ENCODE assay signal across 23 mouse cellular contexts in genomic region chr1:190930181-190930580, GRCm38 (mm10). TPM values are rescaled to one million over a fixed set of nuclear protein-coding genes. Genes with fewer than 3 reads are reported as not detected.
DNase-seq lines count a peak whose midpoint lies in the region; ATAC-seq lines count a peak whose summit lies in the region.
"Had no signal": no experiment of that assay in that cellular context is flagged by ENCODE, and none has a peak within 500 bp of the region (broad histone marks: within the 10 kb centered on the region; RNA-seq: fewer than 3 reads in every experiment).

No protein-coding gene starts in this region.

- no peak overlapping the region for H3K4me2 ChIP-seq in heart, embryonic 13.5 days
- H3K4me2 ChIP-seq in midbrain, embryonic 11.5 days: no peak overlapping the region
- peak overlapping the region; percentile 48 for H3K4me2 ChIP-seq in intestine, embryonic 16.5 days (ENCODE audit: low read depth, low read length)
- no peak overlapping the region for H3K4me2 ChIP-seq in stomach, embryonic 15.5 days

- no peaks in the 10 kb centered on the region for H3K9me3 ChIP-seq in heart, embryonic 13.5 days
- no peaks in the 10 kb centered on the region for H3K9me3 ChIP-seq in midbrain, embryonic 11.5 days (ENCODE audit: control insufficient read depth, low read length)
- H3K9me3 ChIP-seq in midbrain, embryonic 10.5 days (replicated peaks): no peaks in the 10 kb centered on the region
- H3K9me3 ChIP-seq in intestine, embryonic 16.5 days (ENCODE audit: control insufficient read depth, low read length): no peaks in the 10 kb centered on the region
- no peaks in the 10 kb centered on the region for H3K9me3 ChIP-seq in stomach, embryonic 15.5 days
- H3K9me3 ChIP-seq: embryonic facial prominence, embryonic 15.5 days; midbrain, embryonic 12.5 days had no signal

- ATAC-seq in heart, embryonic 13.5 days (ENCODE audit: extremely low read depth, insufficient number of reproducible peaks, low FRiP score, low TSS enrichment): no peak
- no peak for ATAC-seq in midbrain, embryonic 11.5 days (ENCODE audit: low FRiP score)
- no peak for ATAC-seq in intestine, embryonic 16.5 days
- ATAC-seq in stomach, embryonic 15.5 days (ENCODE audit: insufficient read depth, low FRiP score, low read depth): no peak
- ATAC-seq: forebrain, embryonic 14.5 days; hindbrain, embryonic 16.5 days had no signal

- no peak for DNase-seq in heart, postnatal 10 days
- peak; percentile 79 for DNase-seq in midbrain, embryonic 11.5 days (ENCODE audit: low spot score, missing footprints)
- no peak for DNase-seq in midbrain, embryonic 10.5 days (ENCODE audit: low spot score)
- no peak for DNase-seq in retina, embryonic 14.5 days (ENCODE audit: low spot score)
- no peak for DNase-seq in cerebellum, postnatal 14 days
- DNase-seq: adrenal gland, postnatal 36 days; cerebellum, adult 8-10 months; heart, postnatal 4 days; kidney, adult 9 months; kidney, postnatal 36 days; layer of hippocampus, adult 9-11 months; liver; lung, postnatal 10 days; right cerebral cortex, adult 18-20 months; spleen, adult 18-20 months; thymus, postnatal 14 days had no signal

- H3K4me1 ChIP-seq in heart, embryonic 13.5 days: peaks cover 22% of the 10 kb centered on the region
- peaks cover 9% of the 10 kb centered on the region for H3K4me1 ChIP-seq in midbrain, embryonic 11.5 days (ENCODE audit: control insufficient read depth, insufficient read depth, low read length)
- peaks cover 18% of the 10 kb centered on the region for H3K4me1 ChIP-seq in midbrain, embryonic 10.5 days
- H3K4me1 ChIP-seq in intestine, embryonic 16.5 days (ENCODE audit: control insufficient read depth, insufficient read depth, low read length): peaks cover 19% of the 10 kb centered on the region
- peaks cover 5% of the 10 kb centered on the region for H3K4me1 ChIP-seq in stomach, embryonic 15.5 days

- no peak overlapping the region for H3K4me3 ChIP-seq in heart, embryonic 13.5 days
- H3K4me3 ChIP-seq in midbrain, embryonic 11.5 days (ENCODE audit: low read depth, low read length): no peak overlapping the region
- H3K4me3 ChIP-seq in midbrain, embryonic 10.5 days: no peak overlapping the region
- H3K4me3 ChIP-seq in intestine, embryonic 16.5 days (ENCODE audit: low read length): peak overlapping the region; percentile 9; the same call in 1 of the 2 replicates
- no peak overlapping the region for H3K4me3 ChIP-seq in stomach, embryonic 15.5 days (replicated peaks)

- H3K27ac ChIP-seq in heart, embryonic 13.5 days (replicated peaks): no peak overlapping the region
- no peak overlapping the region for H3K27ac ChIP-seq in midbrain, embryonic 11.5 days (ENCODE audit: low read depth, low read length)
- H3K27ac ChIP-seq in midbrain, embryonic 10.5 days (replicated peaks): no peak overlapping the region
- peak overlapping the region; percentile 61 for H3K27ac ChIP-seq in intestine, embryonic 16.5 days (ENCODE audit: low read length)
- H3K27ac ChIP-seq in stomach, embryonic 15.5 days: peak overlapping the region; percentile 24; the same call in 1 of the 2 replicates

- H3K9ac ChIP-seq in heart, embryonic 13.5 days: peak overlapping the region; percentile 5; the same call in 1 of the 2 replicates
- H3K9ac ChIP-seq in midbrain, embryonic 11.5 days (ENCODE audit: low read length): no peak overlapping the region
- H3K9ac ChIP-seq in intestine, embryonic 16.5 days (ENCODE audit: low read depth, low read length): 0 out of 2 replicates have a peak overlapping the region, but pooled peaks have one; percentile 48
- H3K9ac ChIP-seq in stomach, embryonic 15.5 days: no peak overlapping the region

- H3K36me3 ChIP-seq in heart, embryonic 13.5 days: peaks cover 26% of the 10 kb centered on the region
- peaks cover 6% of the 10 kb centered on the region for H3K36me3 ChIP-seq in midbrain, embryonic 11.5 days (ENCODE audit: control insufficient read depth, insufficient read depth, low read length)
- peaks cover 26% of the 10 kb centered on the region for H3K36me3 ChIP-seq in midbrain, embryonic 10.5 days
- peaks cover 11% of the 10 kb centered on the region; the same call in 1 of the 2 replicates for H3K36me3 ChIP-seq in intestine, embryonic 16.5 days (ENCODE audit: control insufficient read depth, insufficient read depth, low read length)
- H3K36me3 ChIP-seq in stomach, embryonic 15.5 days: 0 out of 2 replicates have a peak, but pooled peaks cover 8% of the 10 kb centered on the region

- H3K27me3 ChIP-seq in heart, embryonic 13.5 days (replicated peaks): no peaks in the 10 kb centered on the region
- no peaks in the 10 kb centered on the region for H3K27me3 ChIP-seq in midbrain, embryonic 11.5 days (ENCODE audit: control insufficient read depth, insufficient read depth, low read length)
- no peaks in the 10 kb centered on the region for H3K27me3 ChIP-seq in midbrain, embryonic 10.5 days (ENCODE audit: low read depth, poor library complexity, severe bottlenecking)
- H3K27me3 ChIP-seq in intestine, embryonic 16.5 days (replicated peaks; ENCODE audit: control insufficient read depth, insufficient read depth, low read length): no peaks in the 10 kb centered on the region
- H3K27me3 ChIP-seq in stomach, embryonic 15.5 days (replicated peaks): no peaks in the 10 kb centered on the region
- H3K27me3 ChIP-seq: embryonic facial prominence, embryonic 15.5 days had no signal

- intact Hi-C loops in heart, postnatal 10 days (cut with DNase I): loop anchor here (10.0 kb wide), 1 partner anchor 635 kb away; no protein-coding TSS in a partner anchor

- WGBS in heart, embryonic 13.5 days: 73% methylated on average over 6 of the region's 6 CpGs
- WGBS in midbrain, embryonic 11.5 days: 83% methylated on average over 6 of the region's 6 CpGs
- WGBS in midbrain, embryonic 10.5 days: 91% methylated on average over 6 of the region's 6 CpGs
- WGBS in intestine, embryonic 16.5 days: 47% methylated on average over 6 of the region's 6 CpGs
- 57% methylated on average over 6 of the region's 6 CpGs for WGBS in stomach, embryonic 15.5 days

RNA-seq across cellular contexts. Expression of gene Angel2, which starts 5.3 kb away (rescaled TPM):
- 27.6 and 28.6 TPM in 2 replicates for polyA plus RNA-seq in heart, embryonic 13.5 days (2015; fragmentation: Nextera tagmentation; extraction: Ambion mirVana)
- 10 to 100 TPM; 28.1 to 32.9 TPM for total RNA-seq in heart, postnatal 10 days (2021)
- polyA plus RNA-seq in midbrain, embryonic 11.5 days (2014; fragmentation: Nextera tagmentation; extraction: Ambion mirVana): 65.5 and 65.7 TPM in 2 replicates
- 55.4 and 63.0 TPM in 2 replicates for polyA plus RNA-seq in midbrain, embryonic 10.5 days (2016; fragmentation: Nextera tagmentation; extraction: Ambion mirVana)
- 30.9 and 33.6 TPM in 2 replicates for polyA plus RNA-seq in intestine, embryonic 16.5 days (2015; fragmentation: Nextera tagmentation; extraction: Ambion mirVana)
- 35.1 and 37.5 TPM in 2 replicates for polyA plus RNA-seq in stomach, embryonic 15.5 days (2015; fragmentation: Nextera tagmentation; extraction: Ambion mirVana)

RNA-seq across cellular contexts. Expression of gene Rps6kc1, which starts 18.6 kb away (rescaled TPM):
- polyA plus RNA-seq in heart, embryonic 13.5 days (2015; fragmentation: Nextera tagmentation; extraction: Ambion mirVana): 8.3 and 10.1 TPM in 2 replicates
- total RNA-seq in heart, postnatal 10 days (2021): 10 to 100 TPM; 22.2 to 23.1 TPM
- 19.5 and 20.1 TPM in 2 replicates for polyA plus RNA-seq in midbrain, embryonic 11.5 days (2014; fragmentation: Nextera tagmentation; extraction: Ambion mirVana)
- polyA plus RNA-seq in midbrain, embryonic 10.5 days (2016; fragmentation: Nextera tagmentation; extraction: Ambion mirVana): 16.2 and 20.4 TPM in 2 replicates
- polyA plus RNA-seq in intestine, embryonic 16.5 days (2015; fragmentation: Nextera tagmentation; extraction: Ambion mirVana): 11.8 and 12.1 TPM in 2 replicates
- 10.6 and 12.9 TPM in 2 replicates for polyA plus RNA-seq in stomach, embryonic 15.5 days (2015; fragmentation: Nextera tagmentation; extraction: Ambion mirVana)

RNA-seq across cellular contexts. Expression of gene Vash2, which starts 48.9 kb away (rescaled TPM):
- 46.2 and 47.6 TPM in 2 replicates for polyA plus RNA-seq in heart, embryonic 13.5 days (2015; fragmentation: Nextera tagmentation; extraction: Ambion mirVana)
- 1 to 10 TPM; 6.3 to 7.5 TPM for total RNA-seq in heart, postnatal 10 days (2021)
- polyA plus RNA-seq in midbrain, embryonic 11.5 days (2014; fragmentation: Nextera tagmentation; extraction: Ambion mirVana): 52.8 and 58.9 TPM in 2 replicates
- polyA plus RNA-seq in midbrain, embryonic 10.5 days (2016; fragmentation: Nextera tagmentation; extraction: Ambion mirVana): 33.1 and 44.4 TPM in 2 replicates
- polyA plus RNA-seq in intestine, embryonic 16.5 days (2015; fragmentation: Nextera tagmentation; extraction: Ambion mirVana): 11.9 and 12.3 TPM in 2 replicates
- 18.5 and 20.1 TPM in 2 replicates for polyA plus RNA-seq in stomach, embryonic 15.5 days (2015; fragmentation: Nextera tagmentation; extraction: Ambion mirVana)

Comparison
In these comparisons a context has a peak if more than half of its experiments do, and no peak if none do; other contexts are left out.
1. H3K27ac ChIP-seq: peak in intestine, embryonic 16.5 days (single experiment) and stomach, embryonic 15.5 days (single experiment); none in heart, embryonic 13.5 days (single experiment), midbrain, embryonic 11.5 days (single experiment) and midbrain, embryonic 10.5 days (single experiment).
2. H3K9ac ChIP-seq: peak in heart, embryonic 13.5 days (single experiment) and intestine, embryonic 16.5 days (single experiment); none in midbrain, embryonic 11.5 days (single experiment) and stomach, embryonic 15.5 days (single experiment).